Comparison of ENCODE assay signal across 9 mouse cellular contexts in genomic region chr14:57808558-57808957, GRCm38 (mm10). TPM values are rescaled to one million over a fixed set of nuclear protein-coding genes. Genes with fewer than 3 reads are reported as not detected.
DNase-seq lines count a peak whose midpoint lies in the region; ATAC-seq and TF ChIP-seq lines count a peak whose summit lies in the region.
"Had no signal": no experiment of that assay in that cellular context is flagged by ENCODE, and none has a peak within 500 bp of the region (broad histone marks: within the 10 kb centered on the region; RNA-seq: fewer than 3 reads in every experiment).

No protein-coding gene starts in this region.

- H3K9me3 ChIP-seq in forebrain, embryonic 14.5 days (replicated peaks; ENCODE audit: control insufficient read depth, low read length), result no peaks in the 10 kb centered on the region
- no peaks in the 10 kb centered on the region for H3K9me3 ChIP-seq in forebrain, embryonic 15.5 days
- H3K9me3 ChIP-seq in liver, postnatal 0 days (ENCODE audit: low read length), result no peaks in the 10 kb centered on the region
- H3K9me3 ChIP-seq: neural tube, embryonic 13.5 days had no signal

- H3K4me3 ChIP-seq in forebrain, embryonic 14.5 days (ENCODE audit: low read depth, low read length), result no peak overlapping the region
- no peak overlapping the region for H3K4me3 ChIP-seq in forebrain, embryonic 15.5 days
- H3K4me3 ChIP-seq in liver, postnatal 0 days (ENCODE audit: low read depth, low read length), result no peak overlapping the region
- H3K4me3 ChIP-seq: neural tube, embryonic 13.5 days had no signal

- TF ChIP-seq EP300 in liver, postnatal 0 days (IDR thresholded peaks at IDR 0.05; ENCODE audit: low read depth), result no peak

- peak; percentile 25 for DNase-seq in forebrain, embryonic 14.5 days (ENCODE audit: low spot score)
- peak; percentile 78 for DNase-seq in A20 (ENCODE audit: low read depth, low spot score)
- DNase-seq in brain, adult 2 months (ENCODE audit: low read depth, low spot score), result peak; percentile 59
- DNase-seq in liver, postnatal 0 days, result peak; percentile 29
- no peak for DNase-seq in left cerebral cortex, adult 8-10 months (ENCODE audit: low spot score in 2 of 2)
- no peak for DNase-seq in gastrocnemius, postnatal 4 days (ENCODE audit: low spot score in 2 of 2)
- DNase-seq in right cerebral cortex, adult 2 months (ENCODE audit: low spot score in 2 of 2), result no peak

- no peak overlapping the region for H3K27ac ChIP-seq in forebrain, embryonic 14.5 days (ENCODE audit: low read depth, low read length)
- H3K27ac ChIP-seq in forebrain, embryonic 15.5 days (replicated peaks), result no peak overlapping the region
- no peak overlapping the region for H3K27ac ChIP-seq in liver, postnatal 0 days (ENCODE audit: low read depth)
- H3K27ac ChIP-seq: neural tube, embryonic 13.5 days had no signal

- H3K27me3 ChIP-seq in forebrain, embryonic 14.5 days (replicated peaks; ENCODE audit: control insufficient read depth, insufficient read depth, low read length), result no peaks in the 10 kb centered on the region
- no peaks in the 10 kb centered on the region for H3K27me3 ChIP-seq in forebrain, embryonic 15.5 days
- no peaks in the 10 kb centered on the region for H3K27me3 ChIP-seq in liver, postnatal 0 days (ENCODE audit: insufficient read depth, low read length)
- H3K27me3 ChIP-seq: neural tube, embryonic 13.5 days had no signal

- no peaks in the 10 kb centered on the region for H3K4me1 ChIP-seq in forebrain, embryonic 14.5 days (ENCODE audit: control insufficient read depth, insufficient read depth, low read length)
- no peaks in the 10 kb centered on the region for H3K4me1 ChIP-seq in forebrain, embryonic 15.5 days
- no peaks in the 10 kb centered on the region for H3K4me1 ChIP-seq in liver, postnatal 0 days (ENCODE audit: insufficient read depth)
- H3K4me1 ChIP-seq: neural tube, embryonic 13.5 days had no signal

- no peak for ATAC-seq in forebrain, embryonic 14.5 days
- no peak for ATAC-seq in forebrain, embryonic 15.5 days (replicated peaks)
- ATAC-seq in liver, postnatal 0 days, result peak; percentile 38; the same call in 1 of the 2 replicates

- H3K9ac ChIP-seq in forebrain, embryonic 14.5 days (ENCODE audit: low read length), result no peak overlapping the region
- H3K9ac ChIP-seq in forebrain, embryonic 15.5 days (replicated peaks), result no peak overlapping the region
- H3K9ac ChIP-seq in liver, postnatal 0 days (replicated peaks), result no peak overlapping the region
- H3K9ac ChIP-seq: neural tube, embryonic 13.5 days had no signal

- no peak overlapping the region for H3K4me2 ChIP-seq in forebrain, embryonic 14.5 days (ENCODE audit: low read length)
- no peak overlapping the region for H3K4me2 ChIP-seq in forebrain, embryonic 15.5 days (replicated peaks)
- H3K4me2 ChIP-seq in liver, postnatal 0 days (ENCODE audit: low read depth, low read length), result no peak overlapping the region
- H3K4me2 ChIP-seq: neural tube, embryonic 13.5 days had no signal

- peaks cover 67% of the 10 kb centered on the region for H3K36me3 ChIP-seq in forebrain, embryonic 14.5 days (ENCODE audit: control insufficient read depth, insufficient read depth, low read length)
- H3K36me3 ChIP-seq in forebrain, embryonic 15.5 days, result peaks cover 45% of the 10 kb centered on the region
- peaks cover 64% of the 10 kb centered on the region for H3K36me3 ChIP-seq in liver, postnatal 0 days (replicated peaks; ENCODE audit: insufficient read depth, low read length)

- peak; percentile 85 for TF ChIP-seq CTCF in liver, postnatal 0 days (IDR thresholded peaks at IDR 0.05; ENCODE audit: low read depth)

- WGBS in forebrain, embryonic 14.5 days, result 74% methylated on average over 5 of the region's 5 CpGs
- WGBS in forebrain, embryonic 15.5 days, result 62% methylated on average over 5 of the region's 5 CpGs
- 60% methylated on average over 5 of the region's 5 CpGs for WGBS in liver, postnatal 0 days (ENCODE audit: insufficient replicate concordance)

RNA-seq across cellular contexts. Expression of gene Sap18, which starts 10.6 kb away (rescaled TPM):
- polyA plus RNA-seq in forebrain, embryonic 14.5 days (2014; fragmentation: Nextera tagmentation; extraction: Ambion mirVana), result 21.1 and 31.7 TPM in 2 replicates
- 22.8 and 24.5 TPM in 2 replicates for polyA plus RNA-seq in forebrain, embryonic 15.5 days (2015; fragmentation: Nextera tagmentation; extraction: Ambion mirVana)
- 11.1 and 12.2 TPM in 2 replicates for polyA plus RNA-seq in liver, postnatal 0 days (2015; fragmentation: Nextera tagmentation; extraction: Ambion mirVana)
- 100 to 1,000 TPM in 1 of 4 experiments, 10 to 100 TPM in 3; 65.5 to 103 (median 76.4) TPM for total RNA-seq in left cerebral cortex, adult 8-10 months (2022)
- 10 to 100 TPM; 55.1 to 58.3 TPM for total RNA-seq in gastrocnemius, postnatal 4 days (2021)

RNA-seq across cellular contexts. Expression of gene Ska3, which starts 17.4 kb away (rescaled TPM):
- 11.5 and 11.9 TPM in 2 replicates for polyA plus RNA-seq in forebrain, embryonic 14.5 days (2014; fragmentation: Nextera tagmentation; extraction: Ambion mirVana)
- polyA plus RNA-seq in forebrain, embryonic 15.5 days (2015; fragmentation: Nextera tagmentation; extraction: Ambion mirVana), result 19.3 and 19.8 TPM in 2 replicates
- 5.5 and 7.0 TPM in 2 replicates for polyA plus RNA-seq in liver, postnatal 0 days (2015; fragmentation: Nextera tagmentation; extraction: Ambion mirVana)
- 1 to 10 TPM in 3 of 4 experiments, under 1 TPM in 1; 0.88 to 2.6 (median 1.3) TPM for total RNA-seq in left cerebral cortex, adult 8-10 months (2022)
- total RNA-seq in gastrocnemius, postnatal 4 days (2021), result 1 to 10 TPM; 4.8 to 4.9 TPM

RNA-seq across cellular contexts. Expression of gene Mrpl57, which starts 17.5 kb away (rescaled TPM):
- 139 and 165 TPM in 2 replicates for polyA plus RNA-seq in forebrain, embryonic 14.5 days (2014; fragmentation: Nextera tagmentation; extraction: Ambion mirVana)
- polyA plus RNA-seq in forebrain, embryonic 15.5 days (2015; fragmentation: Nextera tagmentation; extraction: Ambion mirVana), result 130 TPM in 2 replicates
- polyA plus RNA-seq in liver, postnatal 0 days (2015; fragmentation: Nextera tagmentation; extraction: Ambion mirVana), result 160 and 163 TPM in 2 replicates
- total RNA-seq in left cerebral cortex, adult 8-10 months (2022), result 10 to 100 TPM; 55.0 to 65.3 (median 58.7) TPM
- total RNA-seq in gastrocnemius, postnatal 4 days (2021), result 10 to 100 TPM; 68.5 to 73.3 TPM

RNA-seq across cellular contexts. Expression of gene Lats2, which starts 50.4 kb away (rescaled TPM):
- 5.0 and 6.2 TPM in 2 replicates for polyA plus RNA-seq in forebrain, embryonic 14.5 days (2014; fragmentation: Nextera tagmentation; extraction: Ambion mirVana)
- 8.0 TPM in 2 replicates for polyA plus RNA-seq in forebrain, embryonic 15.5 days (2015; fragmentation: Nextera tagmentation; extraction: Ambion mirVana)
- polyA plus RNA-seq in liver, postnatal 0 days (2015; fragmentation: Nextera tagmentation; extraction: Ambion mirVana), result 4.7 and 4.9 TPM in 2 replicates
- total RNA-seq in left cerebral cortex, adult 8-10 months (2022), result 10 to 100 TPM; 19.4 to 28.3 (median 24.8) TPM
- 10 to 100 TPM; 37.1 to 39.2 TPM for total RNA-seq in gastrocnemius, postnatal 4 days (2021)

Comparison
In these comparisons a context has a peak if more than half of its experiments do, and no peak if none do; other contexts are left out.
1. DNase-seq: peak in forebrain, embryonic 14.5 days (single experiment), A20 (single experiment), brain, adult 2 months (single experiment) and liver, postnatal 0 days (single experiment); none in left cerebral cortex, adult 8-10 months (0 of 2), gastrocnemius, postnatal 4 days (0 of 2) and right cerebral cortex, adult 2 months (0 of 2).